Mouse (Mus musculus) CD4-positive, CD25-positive, alpha-beta regulatory T cell, adult 2 months (primary cell): ENCODE data around the gene 2310022B05Rik.
A peak's percentile ranks its signal among the peaks of the same experiment; 100 is the strongest.

Experiments used
- DNase-seq: peaks from one replicate; pipeline ENCODE4 v3.0.0-alpha.2; 2012; ENCODE audit warnings: low read depth, low spot score

The 2310022B05Rik gene

GRCm38 (mm10) chr8:124663112-124663873 lies at the start of gene 2310022B05Rik:
Gene 2310022B05Rik, minus strand, starts transcription at chr8:124663369.
- peak; percentile 87 for DNase-seq

- DNase-seq, result no peak
Observed at GRCm38 (mm10) chr8:124705823-124706222, 42.7 kb upstream of the 2310022B05Rik start.

DNA sequence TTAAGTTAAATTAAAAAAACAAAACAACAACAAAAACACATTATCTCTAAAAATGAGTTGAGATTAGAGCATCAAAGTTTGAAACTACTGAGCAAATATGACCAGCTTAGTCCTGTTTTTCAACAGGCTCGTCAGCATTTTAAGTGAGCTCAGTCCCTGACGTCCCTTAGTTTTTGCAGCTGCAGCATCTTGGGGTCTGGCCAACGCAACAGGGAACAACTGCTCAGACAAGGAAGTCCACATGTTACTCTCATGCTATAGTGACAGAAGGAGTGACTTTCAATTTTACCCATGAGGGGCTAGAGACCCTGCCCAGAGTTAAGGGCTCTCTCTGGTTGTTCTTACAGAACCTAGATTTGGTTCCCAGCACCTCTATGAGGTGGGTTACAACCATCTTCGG lies 41.2 kb upstream of the 2310022B05Rik start:
- no peak for DNase-seq

DNA sequence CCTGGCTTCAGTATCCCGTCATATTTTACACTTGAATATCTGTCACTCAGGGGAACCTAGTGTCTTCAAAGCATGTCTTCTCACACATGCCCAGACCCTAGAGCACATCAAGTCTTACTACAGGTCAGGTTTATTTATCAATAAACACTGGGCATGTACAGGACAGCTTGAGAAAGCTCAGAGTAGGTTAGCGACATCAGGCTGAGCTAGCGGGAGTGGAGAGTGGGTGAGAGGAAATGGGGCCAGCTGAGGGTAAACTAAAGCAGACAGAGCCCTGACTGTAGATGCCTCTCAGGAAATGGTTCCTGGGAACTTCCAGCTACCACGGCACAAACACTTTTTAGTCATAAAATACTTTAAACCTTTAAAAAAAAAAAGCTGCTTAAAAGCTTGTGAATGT lies 40.4 kb upstream of the 2310022B05Rik start:
- peak; percentile 59 for DNase-seq

DNA sequence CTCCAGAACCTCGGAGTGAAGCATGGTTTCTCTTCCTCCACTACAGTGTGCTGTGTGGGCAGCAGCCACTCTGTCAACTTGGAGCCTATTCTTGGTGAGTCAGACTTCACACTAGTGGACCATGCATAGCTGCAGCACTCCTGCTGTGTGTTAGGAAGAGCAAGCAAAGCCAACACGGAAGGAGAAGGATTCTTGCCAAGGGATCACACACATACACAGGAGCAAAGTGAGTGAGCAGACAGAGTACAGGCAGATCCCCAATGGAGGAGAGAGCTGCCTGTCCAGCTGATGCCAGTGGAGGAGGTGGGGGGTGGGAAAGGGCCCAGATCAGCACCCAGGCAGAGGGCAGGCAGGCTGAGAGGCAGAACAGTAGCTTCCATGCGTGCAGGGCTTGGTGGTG lies 39.0 kb upstream of the 2310022B05Rik start:
- DNase-seq, result no peak

DNA sequence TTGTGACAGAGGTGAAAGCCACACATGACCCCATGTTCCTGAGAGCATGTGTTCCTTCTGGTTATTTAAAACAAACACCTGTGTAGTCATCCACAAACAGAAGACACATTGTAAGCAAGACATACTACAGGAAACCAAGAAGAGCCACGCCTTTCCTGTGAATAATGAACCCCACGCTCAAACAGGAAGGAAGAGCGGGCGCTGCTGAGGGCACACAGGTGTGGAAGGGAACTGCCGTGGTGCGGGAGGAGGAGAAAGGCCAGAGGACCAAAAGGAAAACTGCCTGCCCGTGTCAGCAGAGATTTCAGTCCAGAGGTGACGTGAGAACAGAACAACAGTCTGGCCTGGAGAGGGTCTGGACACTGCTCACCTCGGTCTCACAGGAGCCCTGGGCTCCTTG lies 37.9 kb upstream of the 2310022B05Rik start:
- DNase-seq, result peak; percentile 83

DNA sequence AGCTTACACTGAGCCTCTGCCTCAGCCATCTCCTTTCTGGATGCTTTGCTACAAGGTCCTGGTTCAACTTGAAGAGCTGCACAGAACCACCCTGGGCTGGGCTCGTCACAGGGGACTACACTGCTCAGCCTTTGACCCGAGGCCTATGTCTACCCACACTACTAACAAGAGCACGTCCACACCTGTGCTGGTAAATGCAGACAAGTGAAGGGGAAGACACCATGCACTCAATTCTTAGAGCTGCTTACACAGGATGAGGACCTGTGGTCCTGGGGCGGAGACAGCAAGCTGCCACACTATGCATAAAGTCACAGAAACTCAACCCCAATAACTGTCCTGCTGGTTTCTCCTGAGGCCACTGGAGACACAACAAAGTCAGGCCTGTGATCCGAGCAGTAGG lies 37.1 kb upstream of the 2310022B05Rik start:
- DNase-seq, result peak; percentile 46

GRCm38 (mm10) chr8:124695424-124696100 lies 32.4 kb upstream of the 2310022B05Rik start:
- no peak for DNase-seq

GRCm38 (mm10) chr8:124691706-124692105 lies 28.5 kb upstream of the 2310022B05Rik start:
- DNase-seq, result no peak

- DNase-seq, result no peak
Observed at GRCm38 (mm10) chr8:124688899-124689298, 25.7 kb upstream of the 2310022B05Rik start.

DNA sequence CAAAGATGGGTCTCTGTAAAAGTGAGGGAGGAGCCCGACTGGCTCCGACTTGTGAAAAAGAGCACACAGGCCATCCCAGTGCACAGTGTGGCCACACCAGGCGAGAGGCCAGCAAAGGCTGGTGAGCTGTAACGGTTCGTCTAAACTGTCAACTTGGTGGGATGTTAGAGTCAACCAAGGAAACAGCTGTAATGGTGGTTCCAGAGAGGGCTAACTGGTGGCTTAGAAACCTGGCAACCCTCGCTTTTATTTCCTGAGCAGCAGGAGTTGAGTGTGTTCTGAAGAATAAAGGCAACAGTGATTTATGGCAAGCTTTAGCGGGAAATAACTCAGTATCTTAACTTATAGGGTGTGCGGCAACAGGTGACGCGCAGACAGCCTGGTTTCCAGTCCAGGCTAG lies 19.0 kb upstream of the 2310022B05Rik start:
- no peak for DNase-seq

GRCm38 (mm10) chr8:124681792-124682157 lies 18.6 kb upstream of the 2310022B05Rik start:
- peak; percentile 27 for DNase-seq

GRCm38 (mm10) chr8:124681077-124681791 lies 18.1 kb upstream of the 2310022B05Rik start:
- peak; percentile 13 for DNase-seq

GRCm38 (mm10) chr8:124678246-124678645 lies 15.1 kb upstream of the 2310022B05Rik start:
- no peak for DNase-seq

GRCm38 (mm10) chr8:124677486-124677885 lies 14.3 kb upstream of the 2310022B05Rik start:
- DNase-seq, result peak; percentile 73

DNA sequence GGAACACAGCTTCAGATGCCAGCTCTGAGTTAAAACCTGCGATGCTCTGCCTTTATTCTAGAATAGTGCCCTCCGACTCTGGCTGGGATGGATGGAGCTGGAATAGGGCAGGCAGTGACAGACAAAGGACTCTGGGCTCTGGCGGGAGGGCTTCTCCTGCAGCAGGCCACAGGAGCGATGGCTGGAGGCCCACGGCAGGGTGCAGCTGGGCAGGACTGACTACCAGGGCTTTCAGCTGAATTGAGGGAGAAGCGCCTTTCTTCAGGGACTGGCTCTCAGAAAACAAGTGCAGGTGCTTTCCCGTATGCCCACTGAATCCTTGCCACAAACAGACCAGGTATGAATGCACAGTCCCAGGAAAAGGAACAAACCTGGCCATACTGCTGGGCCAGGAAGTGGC lies 13.9 kb upstream of the 2310022B05Rik start:
- DNase-seq, result no peak

DNA sequence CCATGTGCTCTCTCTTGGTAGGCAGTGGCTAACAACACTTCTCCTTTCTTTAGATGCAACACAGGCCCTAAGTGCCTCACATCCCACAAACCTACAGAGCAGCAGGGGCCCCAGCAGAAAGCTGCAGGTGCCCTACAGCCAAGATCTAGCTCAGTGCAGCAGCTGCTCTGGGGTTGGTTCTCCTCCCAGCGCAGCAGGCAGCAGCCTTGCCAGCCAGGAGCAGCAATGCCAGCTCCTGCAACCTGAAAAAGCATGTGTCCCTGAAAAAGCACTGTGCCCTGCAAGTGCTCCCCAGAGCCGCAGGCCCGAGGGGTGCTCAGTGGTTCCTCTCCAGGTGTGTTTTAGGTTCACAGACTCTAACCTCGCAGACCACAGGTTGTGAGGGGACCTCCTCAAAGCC lies 13.5 kb upstream of the 2310022B05Rik start:
- no peak for DNase-seq

GRCm38 (mm10) chr8:124672345-124672744 lies 9.2 kb upstream of the 2310022B05Rik start:
- DNase-seq, result no peak

DNA sequence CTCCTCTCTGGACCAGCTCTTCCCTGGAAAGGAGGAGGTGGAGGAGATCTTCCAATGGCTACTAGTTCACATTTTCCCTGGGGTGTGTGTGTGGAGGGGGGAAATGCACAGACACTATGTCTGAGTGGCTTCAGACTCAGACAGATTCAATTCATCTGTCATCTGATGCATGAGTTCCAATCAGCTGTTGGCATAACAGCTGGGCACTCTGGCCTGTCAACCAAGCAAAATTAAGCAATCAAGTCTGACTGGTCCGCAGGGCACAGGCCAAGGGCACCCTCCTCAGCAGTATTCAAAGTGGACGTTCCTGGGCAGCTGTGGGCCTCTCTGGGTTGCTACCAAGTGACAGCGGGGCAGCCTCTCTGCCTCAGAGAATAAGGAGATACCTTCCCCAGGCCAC lies 5.6 kb upstream of the 2310022B05Rik start:
- no peak for DNase-seq

DNA sequence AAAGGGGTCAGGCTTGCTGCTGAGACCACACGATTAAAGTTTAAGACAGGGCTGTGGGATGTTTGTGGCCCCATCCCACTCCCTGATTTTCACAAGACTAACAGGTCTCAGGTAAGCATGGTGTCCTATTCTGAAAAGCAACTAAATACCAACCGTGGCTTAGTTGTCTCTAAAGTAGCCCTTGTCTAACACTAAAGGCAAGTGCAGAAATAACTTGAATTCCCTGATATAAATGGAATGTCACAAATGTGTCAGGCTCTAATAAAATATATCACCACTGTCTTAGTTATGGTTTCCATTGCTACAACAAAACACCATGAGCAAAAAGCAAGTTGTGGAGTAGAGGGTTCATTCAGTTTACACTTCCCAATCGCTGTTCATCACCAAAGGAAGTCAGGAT lies 1.2 kb upstream of the 2310022B05Rik start:
- DNase-seq, result no peak

DNA sequence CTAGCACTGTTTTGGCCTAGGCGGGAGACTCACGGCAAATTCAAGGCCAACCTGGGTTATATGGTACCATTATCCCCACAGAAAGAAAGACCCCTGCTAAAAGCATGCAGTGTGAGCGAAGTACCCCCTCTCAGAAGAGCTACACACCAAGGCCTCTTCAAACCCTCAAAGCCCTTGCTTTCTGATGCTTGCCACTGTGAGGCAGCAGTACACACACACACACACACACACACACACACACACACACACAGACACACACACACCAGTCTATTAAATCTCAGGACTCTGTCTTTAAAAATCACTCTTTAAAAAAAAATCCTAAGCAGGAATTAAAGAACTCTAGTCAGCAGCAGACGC lies 683 bp upstream of the 2310022B05Rik start:
- peak; percentile 25 for DNase-seq

DNA sequence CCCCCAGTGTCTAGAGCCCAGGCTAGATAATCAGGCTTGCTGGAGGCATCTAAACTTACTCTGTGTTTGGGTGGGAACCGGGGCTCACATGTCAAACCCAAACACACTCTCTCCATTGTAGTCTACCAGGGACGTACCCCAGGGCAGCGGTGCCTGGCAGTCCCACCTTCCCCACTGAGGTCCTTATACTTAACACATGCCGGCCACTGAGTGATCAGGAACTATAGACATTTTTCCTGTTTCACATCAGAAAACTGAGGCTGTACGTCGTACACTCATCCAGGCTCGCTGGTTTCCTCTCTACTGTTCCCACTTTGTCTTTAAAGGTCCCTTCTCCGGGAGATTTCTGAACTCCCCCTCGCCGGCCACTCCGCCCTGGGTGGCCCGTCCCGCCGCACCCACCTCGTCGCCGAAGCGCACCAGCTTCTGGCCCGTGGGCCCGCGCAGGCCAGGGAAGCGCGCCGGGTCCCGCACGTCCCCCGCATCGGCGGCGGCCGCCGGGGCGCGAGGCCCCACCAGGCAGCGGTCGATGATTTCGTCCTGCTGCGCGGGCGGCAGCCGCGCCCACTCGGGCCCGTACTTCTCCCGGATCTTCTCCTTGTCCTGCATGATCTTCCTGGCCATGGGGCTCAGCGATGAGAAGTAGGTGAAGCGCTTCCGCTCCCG lies 590 bp downstream of the 2310022B05Rik start:
- peak; percentile 26 for DNase-seq
